Mouse (Mus musculus) ES-E14 (cell line): ENCODE measurements around the gene Svs2.

ENCODE experiments used
- CHD2 ChIP-seq: IDR thresholded peaks from 2 replicates; pipeline ENCODE4 v1.6.1; 2014; ENCODE audit warnings: mild to moderate bottlenecking, low read depth, low read length, inconsistent platforms
- HCFC1 ChIP-seq: IDR thresholded peaks from 2 replicates; pipeline ENCODE4 v1.6.1; 2012; ENCODE audit warnings: low read length, inconsistent platforms, borderline replicate concordance; ENCODE audit not compliant: insufficient read depth
- ZC3H11A ChIP-seq: IDR thresholded peaks from 2 replicates; pipeline ENCODE4 v1.6.1; 2012; ENCODE audit warnings: low read depth, mild to moderate bottlenecking, inconsistent platforms, low read length, borderline replicate concordance
- ZNF384 ChIP-seq: IDR thresholded peaks from 2 replicates; pipeline ENCODE4 v1.6.1; 2012; ENCODE audit warnings: low read depth, low read length, inconsistent platforms

GRCm38 (mm10) chr2:164206676-164207075, 31.6 kb downstream of the Svs2 start:
- TF ChIP-seq CHD2: no peak
- no peak for TF ChIP-seq ZNF384
- TF ChIP-seq ZC3H11A: no peak
- no peak for TF ChIP-seq HCFC1
